Mouse (Mus musculus): ENCODE measurements around the gene Polr3b. TPM values are rescaled to one million over a fixed set of nuclear protein-coding genes. Genes with fewer than 3 reads are reported as not detected.
A peak's percentile ranks its signal among the peaks of the same experiment; 100 is the strongest.

Polr3b gene
- polyA plus RNA-seq, 1 experiment: 4.8 TPM

- H3K27ac ChIP-seq (ENCODE audit: control insufficient read depth, insufficient read depth, low read depth, low read length): no peak overlapping the region
- TF ChIP-seq POLR2A (IDR thresholded peaks at IDR 0.05; ENCODE audit: control insufficient read depth, low read depth, low read length) (no peak), CTCF (IDR thresholded peaks at IDR 0.05; ENCODE audit: control insufficient read depth, insufficient read depth, insufficient replicate concordance, low read depth, low read length) (no peak)
Measured at GRCm38 (mm10) chr10:84610783-84611182, 11.3 kb upstream of the Polr3b start.

GRCm38 (mm10) chr10:84611664-84612063 is 10.4 kb upstream of the Polr3b start:
- Histone ChIP-seq H3K4me3 (ENCODE audit: control insufficient read depth, low read depth, low read length) (no peak overlapping the region), H3K4me1 (ENCODE audit: control insufficient read depth, insufficient read depth, low read length) (no peaks in the 10 kb centered on the region), H3K27me3 (ENCODE audit: control insufficient read depth, insufficient read depth, low read length) (no peaks in the 10 kb centered on the region), H3K36me3 (ENCODE audit: control insufficient read depth, insufficient read depth, low read length) (no peaks in the 10 kb centered on the region; the same call in 1 of the 2 replicates), H3K27ac (ENCODE audit: control insufficient read depth, insufficient read depth, low read depth, low read length) (no peak overlapping the region)
- TF ChIP-seq POLR2A (IDR thresholded peaks at IDR 0.05; ENCODE audit: control insufficient read depth, low read depth, low read length) (no peak), CTCF (IDR thresholded peaks at IDR 0.05; ENCODE audit: control insufficient read depth, insufficient read depth, insufficient replicate concordance, low read depth, low read length) (no peak)

More at GRCm38 (mm10) chr10:84610783-84611182, 11.3 kb upstream of the Polr3b start:
- no peaks in the 10 kb centered on the region for H3K4me1 ChIP-seq (ENCODE audit: control insufficient read depth, insufficient read depth, low read length)
- no peaks in the 10 kb centered on the region for H3K27me3 ChIP-seq (ENCODE audit: control insufficient read depth, insufficient read depth, low read length)
- no peak overlapping the region for H3K4me3 ChIP-seq (ENCODE audit: control insufficient read depth, low read depth, low read length)
- no peaks in the 10 kb centered on the region; the same call in 1 of the 2 replicates for H3K36me3 ChIP-seq (ENCODE audit: control insufficient read depth, insufficient read depth, low read length)

- Histone ChIP-seq H3K36me3 (ENCODE audit: control insufficient read depth, insufficient read depth, low read length) (no peaks in the 10 kb centered on the region; the same call in 1 of the 2 replicates), H3K4me3 (ENCODE audit: control insufficient read depth, low read depth, low read length) (no peak overlapping the region), H3K27ac (ENCODE audit: control insufficient read depth, insufficient read depth, low read depth, low read length) (no peak overlapping the region), H3K27me3 (ENCODE audit: control insufficient read depth, insufficient read depth, low read length) (no peaks in the 10 kb centered on the region), H3K4me1 (ENCODE audit: control insufficient read depth, insufficient read depth, low read length) (no peaks in the 10 kb centered on the region)
- no peak for TF ChIP-seq CTCF (IDR thresholded peaks at IDR 0.05; ENCODE audit: control insufficient read depth, insufficient read depth, insufficient replicate concordance, low read depth, low read length)
Measured at GRCm38 (mm10) chr10:84612281-84612680, 9.8 kb upstream of the Polr3b start.

- H3K27ac ChIP-seq (ENCODE audit: control insufficient read depth, insufficient read depth, low read depth, low read length): no peak overlapping the region
- H3K27me3 ChIP-seq (ENCODE audit: control insufficient read depth, insufficient read depth, low read length): no peaks in the 10 kb centered on the region
- H3K4me3 ChIP-seq (ENCODE audit: control insufficient read depth, low read depth, low read length): no peak overlapping the region
- H3K36me3 ChIP-seq (ENCODE audit: control insufficient read depth, insufficient read depth, low read length): no peaks in the 10 kb centered on the region; the same call in 1 of the 2 replicates
- TF ChIP-seq CTCF (IDR thresholded peaks at IDR 0.05; ENCODE audit: control insufficient read depth, insufficient read depth, insufficient replicate concordance, low read depth, low read length): no peak
- no peak for TF ChIP-seq POLR2A (IDR thresholded peaks at IDR 0.05; ENCODE audit: control insufficient read depth, low read depth, low read length)
- H3K4me1 ChIP-seq (ENCODE audit: control insufficient read depth, insufficient read depth, low read length): no peaks in the 10 kb centered on the region
Measured at GRCm38 (mm10) chr10:84613366-84613765, 8.7 kb upstream of the Polr3b start.

GRCm38 (mm10) chr10:84615076-84615475 is 7.0 kb upstream of the Polr3b start:
- H3K27ac ChIP-seq (ENCODE audit: control insufficient read depth, insufficient read depth, low read depth, low read length): no peak overlapping the region
- H3K4me3 ChIP-seq (ENCODE audit: control insufficient read depth, low read depth, low read length): no peak overlapping the region
- H3K36me3 ChIP-seq (ENCODE audit: control insufficient read depth, insufficient read depth, low read length): no peaks in the 10 kb centered on the region; the same call in 1 of the 2 replicates
- no peaks in the 10 kb centered on the region for H3K4me1 ChIP-seq (ENCODE audit: control insufficient read depth, insufficient read depth, low read length)
- no peak for TF ChIP-seq CTCF (IDR thresholded peaks at IDR 0.05; ENCODE audit: control insufficient read depth, insufficient read depth, insufficient replicate concordance, low read depth, low read length)
- TF ChIP-seq POLR2A (IDR thresholded peaks at IDR 0.05; ENCODE audit: control insufficient read depth, low read depth, low read length): no peak
- no peaks in the 10 kb centered on the region for H3K27me3 ChIP-seq (ENCODE audit: control insufficient read depth, insufficient read depth, low read length)

GRCm38 (mm10) chr10:84631182-84631581 is 9.1 kb downstream of the Polr3b start:
- H3K4me1 ChIP-seq (ENCODE audit: control insufficient read depth, insufficient read depth, low read length): no peaks in the 10 kb centered on the region
- no peak overlapping the region for H3K27ac ChIP-seq (ENCODE audit: control insufficient read depth, insufficient read depth, low read depth, low read length)
- H3K36me3 ChIP-seq (ENCODE audit: control insufficient read depth, insufficient read depth, low read length): no peaks in the 10 kb centered on the region; the same call in 1 of the 2 replicates
- no peak overlapping the region for H3K4me3 ChIP-seq (ENCODE audit: control insufficient read depth, low read depth, low read length)
- no peaks in the 10 kb centered on the region for H3K27me3 ChIP-seq (ENCODE audit: control insufficient read depth, insufficient read depth, low read length)
- TF ChIP-seq CTCF (IDR thresholded peaks at IDR 0.05; ENCODE audit: control insufficient read depth, insufficient read depth, insufficient replicate concordance, low read depth, low read length): 0 out of 2 replicates have a peak, but pooled peaks have one; percentile 12
- TF ChIP-seq POLR2A (IDR thresholded peaks at IDR 0.05; ENCODE audit: control insufficient read depth, low read depth, low read length): no peak

- TF ChIP-seq CTCF (IDR thresholded peaks at IDR 0.05; ENCODE audit: control insufficient read depth, insufficient read depth, insufficient replicate concordance, low read depth, low read length): no peak
- TF ChIP-seq POLR2A (IDR thresholded peaks at IDR 0.05; ENCODE audit: control insufficient read depth, low read depth, low read length): no peak
Measured at GRCm38 (mm10) chr10:84632005-84632404, 9.9 kb downstream of the Polr3b start.

GRCm38 (mm10) chr10:84636656-84637055 is 14.6 kb downstream of the Polr3b start:
- Histone ChIP-seq H3K4me3 (ENCODE audit: control insufficient read depth, low read depth, low read length) (no peak overlapping the region), H3K36me3 (ENCODE audit: control insufficient read depth, insufficient read depth, low read length) (peaks cover 2% of the 10 kb centered on the region; the same call in 1 of the 2 replicates)
- TF ChIP-seq POLR2A (IDR thresholded peaks at IDR 0.05; ENCODE audit: control insufficient read depth, low read depth, low read length) (no peak), CTCF (IDR thresholded peaks at IDR 0.05; ENCODE audit: control insufficient read depth, insufficient read depth, insufficient replicate concordance, low read depth, low read length) (no peak)

More at GRCm38 (mm10) chr10:84632005-84632404, 9.9 kb downstream of the Polr3b start:
- Histone ChIP-seq H3K4me1 (ENCODE audit: control insufficient read depth, insufficient read depth, low read length) (no peaks in the 10 kb centered on the region), H3K27me3 (ENCODE audit: control insufficient read depth, insufficient read depth, low read length) (no peaks in the 10 kb centered on the region), H3K4me3 (ENCODE audit: control insufficient read depth, low read depth, low read length) (no peak overlapping the region), H3K36me3 (ENCODE audit: control insufficient read depth, insufficient read depth, low read length) (no peaks in the 10 kb centered on the region; the same call in 1 of the 2 replicates), H3K27ac (ENCODE audit: control insufficient read depth, insufficient read depth, low read depth, low read length) (no peak overlapping the region)

More at GRCm38 (mm10) chr10:84636656-84637055, 14.6 kb downstream of the Polr3b start:
- H3K27me3 ChIP-seq (ENCODE audit: control insufficient read depth, insufficient read depth, low read length): no peaks in the 10 kb centered on the region
- H3K4me1 ChIP-seq (ENCODE audit: control insufficient read depth, insufficient read depth, low read length): no peaks in the 10 kb centered on the region
- no peak overlapping the region for H3K27ac ChIP-seq (ENCODE audit: control insufficient read depth, insufficient read depth, low read depth, low read length)
